Mouse (Mus musculus) intestine, embryonic 16.5 days (tissue): ENCODE measurements around the gene Magoh. TPM values are rescaled to one million over a fixed set of nuclear protein-coding genes. Genes with fewer than 3 reads are reported as not detected.

Source experiments
- ATAC-seq: fragments of 200-750 bp; cut with Nextera tagmentation; 2 replicates; pipeline ENCODE4 v1.8.0; 2017; ENCODE audit warnings: moderate TSS enrichment, moderate library complexity
- H3K27ac ChIP-seq: fragments of 300-500 bp; sonication (generic); 2 replicates; pipeline ENCODE4 v1.5.1; 2014; ENCODE audit warnings: mild to moderate bottlenecking, low read length
- H3K27me3 ChIP-seq: fragments of 300-500 bp; sonication (generic); replicated peaks from 2 replicates; pipeline ENCODE4 v1.6.1; 2014; ENCODE audit warnings: low read length, control low read depth, mixed read lengths; ENCODE audit not compliant: control insufficient read depth, insufficient read depth
- H3K36me3 ChIP-seq: fragments of 300-500 bp; sonication (generic); 2 replicates; pipeline ENCODE4 v1.6.1; 2014; ENCODE audit warnings: low read length, control low read depth; ENCODE audit not compliant: control insufficient read depth, insufficient read depth
- H3K4me1 ChIP-seq: fragments of 300-500 bp; sonication (generic); 2 replicates; pipeline ENCODE4 v1.6.1; 2014; ENCODE audit warnings: low read length, control low read depth, mixed read lengths; ENCODE audit not compliant: control insufficient read depth, insufficient read depth
- H3K4me2 ChIP-seq: fragments of 300-500 bp; sonication (generic); 2 replicates; pipeline ENCODE4 v1.6.1; 2014; ENCODE audit warnings: low read depth, low read length, control low read depth
- H3K4me3 ChIP-seq: fragments of 300-500 bp; sonication (generic); 2 replicates; pipeline ENCODE4 v1.5.1; 2014; ENCODE audit warnings: mild to moderate bottlenecking, low read length
- H3K9ac ChIP-seq: fragments of 300-500 bp; sonication (generic); 2 replicates; pipeline ENCODE4 v1.6.1; 2014; ENCODE audit warnings: low read depth, low read length
- H3K9me3 ChIP-seq: fragments of 300-500 bp; sonication (generic); 2 replicates; pipeline ENCODE4 v1.6.1; 2016; ENCODE audit warnings: low read length, control low read depth; ENCODE audit not compliant: control insufficient read depth
- WGBS: fragments of 180-500 bp; shearing (Covaris S2); extraction: QIAGEN DNeasy Blood & Tissue Kit; methylation state at CpG from one replicate; pipeline ENCODE4 v1.1.7; 2014; 5-methylcytosine and 5-hydroxymethylcytosine counted together
- polyA plus RNA-seq: library from polyadenylated mRNA; unstranded; fragments of >200 nt; fragmentation: Nextera tagmentation; extraction: Ambion mirVana; gene quantifications from 2 replicates; pipeline ENCODE4 v1.2.1, GENCODE M21; 2015

Gene Magoh
- polyA plus RNA-seq, 1 experiment from 2014 or later: 139 TPM

GRCm38 (mm10) chr4:107931453-107931852 is 51.9 kb downstream of the Magoh start:
- Histone ChIP-seq H3K4me3 (no peak overlapping the region), H3K27ac (no peak overlapping the region), H3K4me2 (no peak overlapping the region), H3K4me1 (no peaks in the 10 kb centered on the region), H3K9me3 (no peaks in the 10 kb centered on the region), H3K27me3 (no peaks in the 10 kb centered on the region), H3K9ac (no peak overlapping the region), H3K36me3 (no peaks in the 10 kb centered on the region)
- ATAC-seq: no peak
- 70% methylated on average over 3 of the region's 3 CpGs for WGBS

GRCm38 (mm10) chr4:107933239-107933638 is 53.7 kb downstream of the Magoh start:
- Histone ChIP-seq H3K36me3 (no peaks in the 10 kb centered on the region), H3K4me1 (peaks cover 3% of the 10 kb centered on the region; the same call in 1 of the 2 replicates), H3K27ac (no peak overlapping the region), H3K4me3 (no peak overlapping the region), H3K27me3 (no peaks in the 10 kb centered on the region), H3K4me2 (no peak overlapping the region), H3K9ac (no peak overlapping the region), H3K9me3 (no peaks in the 10 kb centered on the region)
- no peak for ATAC-seq
- WGBS: 76% methylated on average over 8 of the region's 8 CpGs

GRCm38 (mm10) chr4:107935254-107935653 is 55.7 kb downstream of the Magoh start:
- no peak overlapping the region for H3K4me2 ChIP-seq
- H3K36me3 ChIP-seq: no peaks in the 10 kb centered on the region
- no peak for ATAC-seq
- no peak overlapping the region for H3K27ac ChIP-seq
- no peak overlapping the region for H3K4me3 ChIP-seq
- H3K4me1 ChIP-seq: peaks cover 3% of the 10 kb centered on the region; the same call in 1 of the 2 replicates
- no peak overlapping the region for H3K9ac ChIP-seq
- H3K27me3 ChIP-seq: no peaks in the 10 kb centered on the region
- H3K9me3 ChIP-seq: no peaks in the 10 kb centered on the region
- 67% methylated on average over 3 of the region's 3 CpGs for WGBS

Other genes starting within 250 kb of the Magoh start
- not detected in 2 replicates for gene Dmrtb1, start 195.5 kb upstream of the Magoh start, polyA plus RNA-seq
- 0.82 and 0.99 TPM in 2 replicates for gene Lrp8, start 77.5 kb upstream of the Magoh start, polyA plus RNA-seq
- 87.7 and 93.8 TPM in 2 replicates for gene 0610037L13Rik, start 10.1 kb downstream of the Magoh start, polyA plus RNA-seq
- gene Cpt2, start 43.9 kb downstream of the Magoh start, polyA plus RNA-seq: 142 and 155 TPM in 2 replicates
- 0.12 and 0.15 TPM in 2 replicates for gene Slc1a7, start 88.6 kb downstream of the Magoh start, polyA plus RNA-seq
- 0.72 and 1.5 TPM in 2 replicates for gene Podn, start 216.7 kb downstream of the Magoh start, polyA plus RNA-seq